Mouse (Mus musculus) embryonic facial prominence, embryonic 11.5 days (tissue): ENCODE results near the gene Olfr459. TPM values are rescaled to one million over a fixed set of nuclear protein-coding genes. Genes with fewer than 3 reads are reported as not detected.

Experiments
- ATAC-seq: fragments of 200-750 bp; cut with Nextera tagmentation; replicated peaks from 2 replicates; pipeline ENCODE4 v1.8.0; 2017; ENCODE audit warnings: low read depth; ENCODE audit not compliant: insufficient number of reproducible peaks, low FRiP score, low TSS enrichment
- DNase-seq: peaks from one replicate; pipeline ENCODE4 v3.0.0-alpha.2; 2015; ENCODE audit warnings: low spot score
- H3K27ac ChIP-seq: fragments of 300-500 bp; sonication (generic); replicated peaks from 2 replicates; pipeline ENCODE4 v1.5.1; 2014; ENCODE audit warnings: mild to moderate bottlenecking, low read depth, low read length, control low read depth
- H3K27me3 ChIP-seq: fragments of 300-500 bp; sonication (generic); 2 replicates; pipeline ENCODE4 v1.6.1; 2014; ENCODE audit warnings: mild to moderate bottlenecking, low read length, moderate library complexity, mixed read lengths; ENCODE audit not compliant: control insufficient read depth, insufficient read depth
- H3K36me3 ChIP-seq: fragments of 300-500 bp; sonication (generic); replicated peaks from 2 replicates; pipeline ENCODE4 v1.6.1; 2014; ENCODE audit warnings: low read depth, mild to moderate bottlenecking, low read length, moderate library complexity, mixed read lengths; ENCODE audit not compliant: control insufficient read depth, insufficient read depth
- H3K4me1 ChIP-seq: fragments of 300-500 bp; sonication (generic); 2 replicates; pipeline ENCODE4 v1.6.1; 2014; ENCODE audit warnings: low read length, mixed read lengths; ENCODE audit not compliant: control insufficient read depth, insufficient read depth
- H3K4me2 ChIP-seq: fragments of 300-500 bp; sonication (generic); 2 replicates; pipeline ENCODE4 v1.6.1; 2014; ENCODE audit warnings: low read depth, mild to moderate bottlenecking, control low read depth, low read length, moderate library complexity
- H3K4me3 ChIP-seq: fragments of 300-500 bp; sonication (generic); 2 replicates; pipeline ENCODE4 v1.5.1; 2014; ENCODE audit warnings: low read depth, low read length, control low read depth
- H3K9ac ChIP-seq: fragments of 300-500 bp; sonication (generic); replicated peaks from 2 replicates; pipeline ENCODE4 v1.6.1; 2014; ENCODE audit warnings: mild to moderate bottlenecking, control low read depth, low read length
- H3K9me3 ChIP-seq: fragments of 300-500 bp; sonication (generic); replicated peaks from 2 replicates; pipeline ENCODE4 v1.6.1; 2016; ENCODE audit warnings: mild to moderate bottlenecking, low read length, inconsistent platforms, mixed read lengths; ENCODE audit not compliant: control insufficient read depth
- WGBS: fragments of 180-500 bp; shearing (Covaris S2); extraction: QIAGEN DNeasy Blood & Tissue Kit; methylation state at CpG from one replicate; pipeline ENCODE4 v1.1.7; 2014; 5-methylcytosine and 5-hydroxymethylcytosine counted together
- polyA plus RNA-seq: library from polyadenylated mRNA; unstranded; fragments of >200 nt; fragmentation: Nextera tagmentation; extraction: Ambion mirVana; gene quantifications from 2 replicates; pipeline ENCODE4 v1.2.1, GENCODE M21; 2014

Gene Olfr459
- polyA plus RNA-seq, 1 experiment from 2014 or later, result not detected

GRCm38 (mm10) chr6:41759618-41760017 is 15.4 kb downstream of the Olfr459 start:
- no peak for DNase-seq
- Histone ChIP-seq H3K4me3 (no peak overlapping the region), H3K9me3 (no peaks in the 10 kb centered on the region), H3K36me3 (no peaks in the 10 kb centered on the region), H3K27me3 (no peaks in the 10 kb centered on the region), H3K4me2 (no peak overlapping the region), H3K9ac (no peak overlapping the region), H3K4me1 (no peaks in the 10 kb centered on the region), H3K27ac (no peak overlapping the region)
- no peak for ATAC-seq
- WGBS, result 82% methylated on average over 2 of the region's 2 CpGs

GRCm38 (mm10) chr6:41758421-41758820 is 16.6 kb downstream of the Olfr459 start:
- Histone ChIP-seq H3K4me3 (no peak overlapping the region), H3K4me2 (no peak overlapping the region), H3K27ac (no peak overlapping the region), H3K36me3 (no peaks in the 10 kb centered on the region), H3K4me1 (no peaks in the 10 kb centered on the region), H3K27me3 (no peaks in the 10 kb centered on the region), H3K9me3 (no peaks in the 10 kb centered on the region), H3K9ac (no peak overlapping the region)
- whole genome bisulfite sequencing, result 72% methylated on average over 1 of the region's 1 CpGs
- DNase-seq (no peak), ATAC-seq (no peak)

GRCm38 (mm10) chr6:41757199-41757598 is 17.8 kb downstream of the Olfr459 start:
- Histone ChIP-seq H3K9me3 (no peaks in the 10 kb centered on the region), H3K4me3 (no peak overlapping the region), H3K27ac (no peak overlapping the region), H3K36me3 (no peaks in the 10 kb centered on the region), H3K27me3 (no peaks in the 10 kb centered on the region), H3K4me1 (no peaks in the 10 kb centered on the region), H3K9ac (no peak overlapping the region), H3K4me2 (no peak overlapping the region)
- 73% methylated on average over 3 of the region's 3 CpGs for WGBS
- ATAC-seq (no peak), DNase-seq (no peak)

- Histone ChIP-seq H3K9ac (no peak overlapping the region), H3K27ac (no peak overlapping the region), H3K27me3 (no peaks in the 10 kb centered on the region), H3K9me3 (no peaks in the 10 kb centered on the region), H3K36me3 (no peaks in the 10 kb centered on the region), H3K4me3 (no peak overlapping the region), H3K4me1 (no peaks in the 10 kb centered on the region), H3K4me2 (no peak overlapping the region)
- DNase-seq, result no peak
- no peak for ATAC-seq
- WGBS, result 77% methylated on average over 6 of the region's 6 CpGs
Observed at GRCm38 (mm10) chr6:41754626-41755025, 20.4 kb downstream of the Olfr459 start.

- DNase-seq (no peak), ATAC-seq (no peak)
- Histone ChIP-seq H3K27me3 (no peaks in the 10 kb centered on the region), H3K4me3 (no peak overlapping the region), H3K4me1 (no peaks in the 10 kb centered on the region), H3K4me2 (no peak overlapping the region), H3K9ac (no peak overlapping the region), H3K9me3 (no peaks in the 10 kb centered on the region), H3K36me3 (no peaks in the 10 kb centered on the region), H3K27ac (no peak overlapping the region)
- WGBS, result 77% methylated on average over 5 of the region's 5 CpGs
Observed at GRCm38 (mm10) chr6:41744664-41745392, 30.1 kb downstream of the Olfr459 start.

GRCm38 (mm10) chr6:41741101-41741500 is 33.9 kb downstream of the Olfr459 start:
- H3K4me3 ChIP-seq, result no peak overlapping the region
- ATAC-seq (no peak), DNase-seq (no peak)
- H3K4me1 ChIP-seq, result no peaks in the 10 kb centered on the region
- no peaks in the 10 kb centered on the region for H3K36me3 ChIP-seq
- H3K27ac ChIP-seq, result no peak overlapping the region
- H3K9me3 ChIP-seq, result no peaks in the 10 kb centered on the region
- no peaks in the 10 kb centered on the region for H3K27me3 ChIP-seq
- no peak overlapping the region for H3K9ac ChIP-seq
- H3K4me2 ChIP-seq, result no peak overlapping the region

GRCm38 (mm10) chr6:41734719-41735470 is 40.1 kb downstream of the Olfr459 start:
- ATAC-seq (no peak), DNase-seq (no peak)
- no peaks in the 10 kb centered on the region for H3K27me3 ChIP-seq
- H3K27ac ChIP-seq, result no peak overlapping the region
- no peaks in the 10 kb centered on the region for H3K36me3 ChIP-seq
- no peak overlapping the region for H3K4me2 ChIP-seq
- H3K4me1 ChIP-seq, result no peaks in the 10 kb centered on the region
- H3K9ac ChIP-seq, result no peak overlapping the region
- no peaks in the 10 kb centered on the region for H3K9me3 ChIP-seq
- H3K4me3 ChIP-seq, result no peak overlapping the region
- 83% methylated on average over 5 of the region's 5 CpGs for WGBS

- no peak overlapping the region for H3K4me2 ChIP-seq
- no peak overlapping the region for H3K4me3 ChIP-seq
- ATAC-seq (no peak), DNase-seq (no peak)
- H3K9ac ChIP-seq, result no peak overlapping the region
- H3K36me3 ChIP-seq, result no peaks in the 10 kb centered on the region
- H3K27me3 ChIP-seq, result no peaks in the 10 kb centered on the region
- H3K4me1 ChIP-seq, result no peaks in the 10 kb centered on the region
- H3K9me3 ChIP-seq, result no peaks in the 10 kb centered on the region
- 93% methylated on average over 1 of the region's 1 CpGs for WGBS
- no peak overlapping the region for H3K27ac ChIP-seq
Observed at GRCm38 (mm10) chr6:41727989-41728609, 46.9 kb downstream of the Olfr459 start.
